Mouse (Mus musculus) liver, adult (tissue): Measurements from ENCODE around the gene Wrap73.

Experiments used
- GATA4 ChIP-seq: IDR thresholded peaks from 2 replicates; pipeline ENCODE4 v1.6.1; 2014; ENCODE audit warnings: mild to moderate bottlenecking, low read length; ENCODE audit not compliant: insufficient replicate concordance

The Wrap73 gene

DNA sequence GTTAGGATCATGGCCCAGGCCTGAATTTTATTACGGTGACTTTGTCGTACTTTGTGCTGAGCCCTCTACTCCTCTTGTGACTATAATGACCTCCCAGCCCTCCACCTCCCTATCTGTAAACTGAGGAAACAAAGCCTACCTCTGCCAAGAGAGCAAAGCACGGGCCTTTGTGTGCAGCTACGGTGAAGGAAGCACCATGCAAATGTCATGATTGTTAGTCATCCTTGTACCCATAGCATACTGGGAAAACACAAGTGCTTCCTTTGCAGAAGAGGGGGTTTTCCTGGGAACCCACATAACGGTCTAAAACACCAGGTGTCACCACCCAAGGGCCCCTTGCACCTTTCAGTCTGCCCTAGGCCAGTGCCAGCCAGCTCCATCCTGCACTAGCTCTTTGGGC is 17.0 kb upstream of the Wrap73 start:
- TF ChIP-seq GATA4 = no peak

GRCm38 (mm10) chr4:154127273-154127672 is 14.9 kb upstream of the Wrap73 start:
- no peak for TF ChIP-seq GATA4

DNA sequence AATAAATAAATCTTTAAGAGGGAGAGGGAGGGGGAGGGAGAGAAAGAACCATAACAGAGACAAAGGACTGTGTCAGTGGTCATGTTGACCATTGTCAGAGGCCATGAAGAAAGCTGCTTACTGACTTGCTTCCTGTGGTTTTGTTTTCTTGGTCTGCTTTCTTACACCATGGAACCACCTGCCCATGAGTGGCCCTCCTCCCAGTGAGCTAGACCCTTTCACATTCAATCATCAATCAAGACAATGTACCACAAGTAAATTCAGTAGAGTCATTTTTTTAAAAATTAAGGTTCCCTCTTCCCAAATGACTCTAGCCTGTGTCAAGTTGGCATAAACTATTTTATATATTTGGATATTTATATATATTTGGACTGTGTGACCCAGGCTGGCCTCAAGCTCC is 12.2 kb upstream of the Wrap73 start:
- no peak for TF ChIP-seq GATA4

- no peak for TF ChIP-seq GATA4
These were observed 10.3 kb upstream of the Wrap73 start for GRCm38 (mm10) chr4:154131894-154132293.

DNA sequence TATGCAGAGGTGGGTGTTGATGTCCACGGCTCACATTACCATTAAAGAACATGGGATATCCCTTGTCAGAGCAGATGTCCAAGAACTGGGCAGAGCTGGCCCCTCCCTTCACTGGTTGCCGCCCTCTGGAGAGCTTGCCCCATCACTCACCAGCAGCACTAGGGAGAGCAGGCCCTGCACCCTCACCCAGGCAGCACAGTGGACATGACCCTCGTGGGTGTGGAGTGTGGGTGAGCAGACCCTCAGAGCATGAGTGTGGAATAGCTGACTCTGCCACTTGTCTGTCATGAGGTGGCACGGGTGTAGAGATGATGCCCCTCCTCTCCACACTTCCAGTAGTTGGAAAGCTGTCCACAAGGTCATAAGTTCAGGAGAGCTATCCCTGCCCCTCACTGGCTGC is 7.4 kb upstream of the Wrap73 start:
- no peak for TF ChIP-seq GATA4

DNA sequence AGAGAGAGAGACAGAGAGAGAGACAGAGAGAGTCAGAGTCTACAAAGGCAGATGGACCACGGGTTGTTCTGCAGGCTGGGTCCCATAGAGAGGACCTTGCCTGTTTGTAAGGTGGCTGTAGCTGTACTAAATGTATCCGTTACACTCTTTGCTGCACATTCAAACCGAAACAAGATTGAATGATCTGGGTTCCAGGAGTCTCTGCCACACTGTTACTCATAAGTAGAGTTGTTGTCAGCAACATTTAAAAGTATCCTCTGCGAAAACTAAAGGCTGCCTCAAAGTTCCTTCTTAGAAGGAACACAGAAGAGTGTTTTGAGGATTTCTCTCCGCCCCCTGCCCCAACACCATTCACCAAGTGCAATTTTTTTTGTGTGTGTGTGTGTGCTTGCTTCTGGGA is 5.0 kb upstream of the Wrap73 start:
- TF ChIP-seq GATA4 = no peak

- TF ChIP-seq GATA4 = no peak
These were observed 2.4 kb upstream of the Wrap73 start for GRCm38 (mm10) chr4:154139671-154140181.

DNA sequence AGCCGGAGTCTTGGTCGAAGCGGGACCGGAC is 2.2 kb upstream of the Wrap73 start, which contains the start of gene Trp73:
Gene Trp73 (minus strand): TSS at position 27 of the 31 bp plus-strand sequence.
- TF ChIP-seq GATA4 = no peak

GRCm38 (mm10) chr4:154140213-154141008 is 1.8 kb upstream of the Wrap73 start:
- TF ChIP-seq GATA4 = no peak

DNA sequence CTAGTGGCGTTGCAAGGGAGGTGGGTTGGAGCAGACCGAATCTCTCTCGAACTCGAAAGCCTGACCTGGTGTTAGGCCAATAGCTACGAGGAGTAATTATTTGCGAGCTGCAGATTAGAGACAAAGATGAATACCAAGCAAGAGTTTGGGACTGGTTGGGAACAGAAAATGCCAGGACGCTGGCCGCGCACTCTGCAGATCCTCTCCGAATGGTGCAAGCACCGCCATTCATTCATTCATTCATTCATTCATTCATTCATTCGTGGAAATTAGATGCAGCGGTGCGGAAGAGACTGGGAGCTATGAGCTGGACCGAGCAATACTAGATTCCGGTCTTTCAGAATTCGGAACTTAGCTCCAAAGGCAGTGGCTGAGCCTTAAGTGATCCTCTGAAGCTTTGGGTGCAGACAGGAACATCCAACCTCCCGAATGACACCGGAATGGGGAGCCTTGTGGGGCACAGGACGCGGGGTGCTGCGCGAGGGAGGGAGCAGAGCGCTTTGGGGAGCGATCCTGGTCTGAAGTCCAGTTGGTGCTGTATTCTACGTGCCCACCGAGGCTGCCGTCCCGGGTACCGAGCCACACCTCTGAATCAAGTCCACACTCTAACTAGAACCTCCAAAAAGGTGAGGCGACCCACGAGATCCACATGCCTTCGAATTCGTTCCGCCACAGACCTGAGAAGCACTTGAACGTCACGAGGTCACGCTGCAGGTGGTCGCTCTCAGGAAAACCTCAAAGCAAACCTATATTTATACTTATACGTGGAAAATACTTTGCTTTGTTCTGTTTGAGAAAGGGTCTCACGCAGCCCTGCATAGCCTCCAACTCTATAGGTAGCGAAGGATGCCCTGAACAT is 934 bp upstream of the Wrap73 start:
- no peak for TF ChIP-seq GATA4

DNA sequence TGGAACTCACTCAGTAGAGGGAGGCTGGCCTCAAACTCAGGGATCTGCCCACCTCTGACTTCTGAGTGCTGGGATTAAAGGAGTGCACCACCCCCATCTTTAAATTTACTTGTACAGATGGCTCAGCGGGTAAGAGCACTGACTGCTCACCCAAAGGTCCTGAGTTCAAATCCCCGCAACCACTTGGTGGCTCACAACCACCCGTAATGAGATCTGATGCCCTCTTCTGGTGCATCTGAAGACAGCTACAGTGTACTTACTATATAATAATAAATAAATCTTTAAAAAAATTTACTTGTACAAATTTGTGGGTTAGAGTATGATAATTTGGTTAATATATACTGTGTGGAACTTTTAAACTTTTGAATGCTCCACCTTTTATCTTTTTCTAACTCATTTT is 2.5 kb downstream of the Wrap73 start:
- TF ChIP-seq GATA4 = no peak

- no peak for TF ChIP-seq GATA4
These were observed 4.2 kb downstream of the Wrap73 start for GRCm38 (mm10) chr4:154146342-154146741.

GRCm38 (mm10) chr4:154154104-154154503 is 11.9 kb downstream of the Wrap73 start:
- no peak for TF ChIP-seq GATA4

- no peak for TF ChIP-seq GATA4
These were observed 13.9 kb downstream of the Wrap73 start for GRCm38 (mm10) chr4:154156050-154156449.

DNA sequence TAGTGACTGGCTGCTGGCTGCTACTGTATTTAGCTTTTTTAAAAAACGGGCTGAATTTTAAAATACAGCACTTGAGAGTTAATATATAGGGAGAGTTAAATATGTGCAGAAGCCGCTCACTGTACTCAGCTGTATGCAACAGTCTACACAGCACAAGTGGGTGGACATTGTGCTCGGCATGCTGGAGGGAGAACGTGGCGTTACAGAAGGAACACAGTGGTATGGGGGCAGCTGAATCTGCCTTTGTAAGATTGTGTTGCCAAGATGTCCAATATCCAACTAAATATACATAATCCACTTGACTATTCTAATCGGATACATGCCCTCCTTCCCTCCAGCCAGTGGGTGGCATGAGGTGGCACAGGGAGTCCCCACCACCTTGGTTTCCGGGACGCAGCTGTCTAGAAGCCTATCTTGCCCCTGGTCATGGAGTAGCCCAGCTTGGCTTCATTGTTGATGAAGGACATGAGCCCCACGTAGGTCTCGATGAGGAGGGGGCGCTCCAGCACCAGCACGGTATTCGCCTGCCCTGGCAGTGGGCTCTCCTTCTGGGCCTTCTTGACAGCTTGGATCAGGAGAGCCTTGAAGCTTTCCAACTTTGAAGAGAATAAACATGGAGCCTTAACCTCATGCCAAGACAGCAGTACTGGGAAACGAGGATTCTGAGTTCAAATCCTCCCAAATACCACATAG is 15.9 kb downstream of the Wrap73 start:
- TF ChIP-seq GATA4 = no peak

DNA sequence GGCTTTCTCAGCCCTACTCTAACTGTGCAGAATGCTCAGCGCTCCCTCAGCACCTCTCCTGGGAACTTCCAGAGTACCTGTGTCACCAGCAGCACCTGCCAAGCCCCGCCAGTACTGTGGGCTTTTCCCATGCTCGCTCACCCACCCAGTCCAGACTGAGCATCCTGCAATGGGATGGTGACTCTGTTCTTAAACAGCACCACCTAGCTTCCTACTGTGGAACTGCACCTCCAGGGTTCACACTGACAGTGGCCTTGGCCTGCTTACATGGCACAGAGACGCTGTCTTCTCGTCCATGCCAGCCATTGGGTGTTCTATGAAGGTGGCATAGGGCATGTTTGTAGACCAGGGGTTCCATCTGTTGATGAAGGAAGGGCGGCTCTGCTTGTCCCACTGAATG is 16.8 kb downstream of the Wrap73 start:
- TF ChIP-seq GATA4 = no peak
